Mouse (Mus musculus) urinary bladder, adult 18-20 months (tissue): Measurements from ENCODE around the gene 0610040J01Rik.
A peak's percentile ranks its signal among the peaks of the same experiment; 100 is the strongest.

Experiments used
- DNase-seq, 2 experiments: peaks; one replicate each; pipeline ENCODE4 v3.0.0; 2022; ENCODE audit warnings: low spot score in 2 of 2, mixed read lengths in 2 of 2

0610040J01Rik gene

GRCm38 (mm10) chr5:63903329-63903728, 91.2 kb downstream of the 0610040J01Rik start:
- DNase-seq = no peak

- DNase-seq = peak; percentile 57 to 70
Observed at GRCm38 (mm10) chr5:63906149-63907093, 94.3 kb downstream of the 0610040J01Rik start.

GRCm38 (mm10) chr5:63907513-63907912, 95.3 kb downstream of the 0610040J01Rik start:
- no peak for DNase-seq

GRCm38 (mm10) chr5:63910171-63910960, 98.2 kb downstream of the 0610040J01Rik start:
- DNase-seq = no peak

- DNase-seq = no peak
Observed at GRCm38 (mm10) chr5:63914896-63915295, 102.7 kb downstream of the 0610040J01Rik start.

GRCm38 (mm10) chr5:63916457-63917139, 104.4 kb downstream of the 0610040J01Rik start:
- no peak for DNase-seq

GRCm38 (mm10) chr5:63918201-63918600, 106.0 kb downstream of the 0610040J01Rik start:
- DNase-seq = no peak

- DNase-seq = no peak
Observed at GRCm38 (mm10) chr5:63923305-63924025, 111.3 kb downstream of the 0610040J01Rik start.

GRCm38 (mm10) chr5:63925035-63925628, 113.0 kb downstream of the 0610040J01Rik start:
- no peak for DNase-seq

GRCm38 (mm10) chr5:63930824-63931358, 118.7 kb downstream of the 0610040J01Rik start:
- DNase-seq = no peak

GRCm38 (mm10) chr5:63932829-63933228, 120.7 kb downstream of the 0610040J01Rik start:
- peak; percentile 34 to 40 for DNase-seq

GRCm38 (mm10) chr5:63935581-63935980, 123.4 kb downstream of the 0610040J01Rik start:
- no peak for DNase-seq

GRCm38 (mm10) chr5:63936740-63937139, 124.6 kb downstream of the 0610040J01Rik start:
- peak; percentile 31 to 75 for DNase-seq

GRCm38 (mm10) chr5:63938575-63938974, 126.4 kb downstream of the 0610040J01Rik start:
- DNase-seq = no peak

- DNase-seq = peak in 1 of 2 experiments; percentile 55
Observed at GRCm38 (mm10) chr5:63941891-63942290, 129.7 kb downstream of the 0610040J01Rik start.

- DNase-seq = no peak
Observed at GRCm38 (mm10) chr5:63943291-63943690, 131.1 kb downstream of the 0610040J01Rik start.

GRCm38 (mm10) chr5:63947526-63947925, 135.4 kb downstream of the 0610040J01Rik start:
- no peak for DNase-seq

GRCm38 (mm10) chr5:63949195-63949594, 137.0 kb downstream of the 0610040J01Rik start:
- no peak for DNase-seq
